Mouse (Mus musculus): ENCODE results near the gene Tcl1b2. TPM values are rescaled to one million over a fixed set of nuclear protein-coding genes. Genes with fewer than 3 reads are reported as not detected.

Gene Tcl1b2
- total RNA-seq (2012; rRNA removed) (not detected in 2 replicates), polyA plus RNA-seq (2012; ENCODE audit: insufficient read depth in 1 of 2, insufficient read length in 2 of 2, low read depth in 1 of 2, low replicate concordance in 2 of 2, missing spikeins in 1 of 2) (not detected)

DNA sequence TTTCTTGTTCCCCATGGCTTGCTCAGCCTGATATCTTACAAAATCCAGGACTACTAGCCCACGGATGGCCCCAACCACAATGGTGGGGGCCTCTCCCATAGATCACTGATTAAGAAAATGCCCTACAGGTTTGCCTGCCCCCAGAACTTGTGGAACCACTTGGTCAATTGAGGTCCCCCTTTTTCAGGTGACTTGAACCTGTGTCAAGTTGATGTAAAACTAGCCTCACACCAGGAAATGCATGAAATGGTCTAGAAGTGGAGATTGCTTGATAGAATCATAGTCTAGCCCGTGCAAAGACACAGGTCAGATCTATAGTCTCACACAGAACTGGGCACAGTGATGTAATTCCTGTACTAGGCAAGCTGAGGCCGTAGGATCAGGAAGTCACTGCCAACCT lies at the start of gene Tcl1b2:
TSS of gene Tcl1b2 (plus strand) at position 301 of the 400 bp plus-strand sequence.
- Histone ChIP-seq H3K36me3 (ENCODE audit: control insufficient read depth in 1 of 2, insufficient read depth in 2 of 2, low read length in 2 of 2) (no peaks in the 10 kb centered on the region), H3K79me2 (ENCODE audit: control insufficient read depth, insufficient read depth, low read length, poor library complexity) (no peaks in the 10 kb centered on the region), H3K27me3 (ENCODE audit: control insufficient read depth in 1 of 2, insufficient read depth in 2 of 2, low read length in 2 of 2) (no peaks in the 10 kb centered on the region), H3K4me1 (ENCODE audit: control insufficient read depth in 1 of 2, insufficient read depth in 2 of 2, low read length in 2 of 2) (no peaks in the 10 kb centered on the region), H3K9ac (ENCODE audit: control insufficient read depth, low read depth, low read length, poor library complexity, severe bottlenecking) (no peak within 1 kb of the TSS), H3K4me3 (ENCODE audit: control insufficient read depth in 1 of 2, insufficient read depth in 1 of 2, low read depth in 2 of 2, low read length in 2 of 2) (no peak within 1 kb of the TSS), H3K9me3 (replicated peaks; ENCODE audit: insufficient read depth, low read length) (no peaks in the 10 kb centered on the region), H3K27ac (ENCODE audit: control insufficient read depth, low read depth, low read length) (no peak within 1 kb of the TSS)
- DNase-seq (ENCODE audit: low read depth, low spot score): no peak
- no peak for TF ChIP-seq USF2 (IDR thresholded peaks at IDR 0.05; ENCODE audit: borderline replicate concordance in 1 of 2, insufficient read depth in 1 of 2, low read depth in 1 of 2, low read length in 2 of 2)
- TF ChIP-seq TCF12 (IDR thresholded peaks at IDR 0.05; ENCODE audit: low read depth, low read length): no peak
- TF ChIP-seq BHLHE40 (IDR thresholded peaks at IDR 0.05; ENCODE audit: borderline replicate concordance, low read depth, low read length): no peak
- no peak for TF ChIP-seq NELFE (IDR thresholded peaks at IDR 0.05; ENCODE audit: low read depth, low read length)
- TF ChIP-seq ZC3H11A (IDR thresholded peaks at IDR 0.05; ENCODE audit: low read depth, low read length): no peak
- TF ChIP-seq MAX (IDR thresholded peaks at IDR 0.05; ENCODE audit: low read length): no peak
- TF ChIP-seq USF1 (IDR thresholded peaks at IDR 0.05; ENCODE audit: low read depth, low read length): no peak
- no peak for TF ChIP-seq RAD21 (IDR thresholded peaks at IDR 0.05; ENCODE audit: low read depth, low read length)
- TF ChIP-seq CHD1 (IDR thresholded peaks at IDR 0.05; ENCODE audit: low read depth, low read length): no peak
- TF ChIP-seq SIN3A (IDR thresholded peaks at IDR 0.05; ENCODE audit: low read length): no peak
- TF ChIP-seq MXI1 (IDR thresholded peaks at IDR 0.05; ENCODE audit: low read depth, low read length): no peak
- TF ChIP-seq ELF1 (IDR thresholded peaks at IDR 0.05; ENCODE audit: low read depth, low read length): no peak
- TF ChIP-seq RCOR1 (IDR thresholded peaks at IDR 0.05; ENCODE audit: low read depth, low read length): no peak
- TF ChIP-seq KAT2A (conservative IDR thresholded peaks at IDR 0.05; ENCODE audit: low read depth, low read length): no peak
- no peak for TF ChIP-seq POLR2AphosphoS2 (IDR thresholded peaks at IDR 0.05; ENCODE audit: low read length)
- no peak for TF ChIP-seq MYB (IDR thresholded peaks at IDR 0.05; ENCODE audit: low read depth, low read length)

DNA sequence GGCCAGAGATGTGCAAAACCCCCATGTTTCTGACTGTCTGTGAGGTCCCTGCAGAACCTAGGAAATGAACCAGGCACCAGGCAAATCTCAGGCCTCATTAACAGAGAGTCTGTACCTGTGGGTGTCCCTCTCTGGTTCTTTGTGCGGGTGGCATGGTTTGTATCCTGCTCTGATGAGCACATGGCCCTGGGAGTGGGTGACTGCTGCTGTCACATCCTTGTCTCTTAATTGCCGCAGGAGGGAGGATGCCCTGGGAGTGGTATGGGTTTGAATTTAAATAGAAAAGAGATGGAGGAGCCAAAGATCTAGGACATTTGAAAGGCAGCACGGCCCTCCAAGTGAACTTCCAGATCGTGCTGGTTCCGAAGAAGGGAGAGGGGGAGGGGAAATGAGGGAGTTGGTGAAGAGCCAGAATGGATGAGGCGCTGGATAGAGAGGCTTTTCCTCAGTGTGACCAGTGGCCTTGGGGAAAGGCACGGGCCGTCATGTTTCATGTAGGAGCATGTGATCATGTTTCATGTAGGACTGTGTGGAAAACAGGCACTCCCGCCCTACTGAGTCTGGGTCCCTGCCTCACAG lies 46.3 kb upstream of the Tcl1b2 start:
- no peak overlapping the region for H3K4me3 ChIP-seq (ENCODE audit: control insufficient read depth in 1 of 2, insufficient read depth in 1 of 2, low read depth in 2 of 2, low read length in 2 of 2)
- no peaks in the 10 kb centered on the region for H3K9me3 ChIP-seq (replicated peaks; ENCODE audit: insufficient read depth, low read length)
- no peak overlapping the region for H3K27ac ChIP-seq (ENCODE audit: control insufficient read depth, low read depth, low read length)
- H3K79me2 ChIP-seq (ENCODE audit: control insufficient read depth, insufficient read depth, low read length, poor library complexity): no peaks in the 10 kb centered on the region; the same call in 1 of the 2 replicates
- no peaks in the 10 kb centered on the region for H3K27me3 ChIP-seq (ENCODE audit: control insufficient read depth in 1 of 2, insufficient read depth in 2 of 2, low read length in 2 of 2)
- H3K9ac ChIP-seq (ENCODE audit: control insufficient read depth, low read depth, low read length, poor library complexity, severe bottlenecking): no peak overlapping the region
- H3K36me3 ChIP-seq (ENCODE audit: control insufficient read depth in 1 of 2, insufficient read depth in 2 of 2, low read length in 2 of 2): no peaks in the 10 kb centered on the region
- DNase-seq (ENCODE audit: low read depth, low spot score): no peak
- TF ChIP-seq KAT2A (conservative IDR thresholded peaks at IDR 0.05; ENCODE audit: low read depth, low read length) (no peak), MEF2A (IDR thresholded peaks at IDR 0.05; ENCODE audit: extremely low read depth, insufficient replicate concordance, low read depth, low read length, poor library complexity, severe bottlenecking) (no peak), POLR2AphosphoS2 (IDR thresholded peaks at IDR 0.05; ENCODE audit: low read length) (no peak), TCF12 (IDR thresholded peaks at IDR 0.05; ENCODE audit: low read depth, low read length) (no peak), CHD1 (IDR thresholded peaks at IDR 0.05; ENCODE audit: low read depth, low read length) (no peak), SMC3 (IDR thresholded peaks at IDR 0.05; ENCODE audit: low read depth, low read length) (no peak), E2F4 (IDR thresholded peaks at IDR 0.05; ENCODE audit: borderline replicate concordance, low read depth, low read length) (no peak), GABPA (IDR thresholded peaks at IDR 0.05; ENCODE audit: low read depth, low read length) (no peak), TBP (IDR thresholded peaks at IDR 0.05; ENCODE audit: low read depth, low read length) (no peak), RAD21 (IDR thresholded peaks at IDR 0.05; ENCODE audit: low read depth, low read length) (no peak), ZMIZ1 (IDR thresholded peaks at IDR 0.05; ENCODE audit: low read depth, low read length) (no peak), NRF1 (IDR thresholded peaks at IDR 0.05; ENCODE audit: insufficient read depth, low read depth, low read length, poor library complexity, severe bottlenecking) (no peak), USF1 (IDR thresholded peaks at IDR 0.05; ENCODE audit: low read depth, low read length) (no peak), TAL1 (IDR thresholded peaks at IDR 0.05; ENCODE audit: low read length) (no peak), ZC3H11A (IDR thresholded peaks at IDR 0.05; ENCODE audit: low read depth, low read length) (no peak), USF2 (IDR thresholded peaks at IDR 0.05; ENCODE audit: borderline replicate concordance in 1 of 2, insufficient read depth in 1 of 2, low read depth in 1 of 2, low read length in 2 of 2) (no peak), MYC (IDR thresholded peaks at IDR 0.05; ENCODE audit: low read depth, low read length) (no peak), ETS1 (IDR thresholded peaks at IDR 0.05; ENCODE audit: low read depth, low read length) (no peak)
- no peaks in the 10 kb centered on the region for H3K4me1 ChIP-seq (ENCODE audit: control insufficient read depth in 1 of 2, insufficient read depth in 2 of 2, low read length in 2 of 2)

Data from MEL (cell line).